Mouse (Mus musculus): ENCODE results near the gene 4930519P11Rik.

4930519P11Rik gene

GRCm38 (mm10) chr2:154613118-154614115 is at the start of gene 4930519P11Rik, which contains the start of gene Zfp341:
4930519P11Rik (minus strand) TSS chr2:154613437.
Zfp341 (plus strand) TSS chr2:154613297.
- peak; percentile 93 for DNase-seq (ENCODE audit: low read depth, low spot score)

- DNase-seq (ENCODE audit: low read depth, low spot score), result no peak
Measured at GRCm38 (mm10) chr2:154659531-154660074, 46.4 kb upstream of the 4930519P11Rik start.

GRCm38 (mm10) chr2:154659070-154659469 is 45.8 kb upstream of the 4930519P11Rik start:
- no peak for DNase-seq (ENCODE audit: low read depth, low spot score)

GRCm38 (mm10) chr2:154657486-154658237 is 44.4 kb upstream of the 4930519P11Rik start:
- DNase-seq (ENCODE audit: low read depth, low spot score), result peak; percentile 22

- DNase-seq (ENCODE audit: low read depth, low spot score), result peak; percentile 97
Measured at GRCm38 (mm10) chr2:154656710-154657485, 43.7 kb upstream of the 4930519P11Rik start.

- DNase-seq (ENCODE audit: low read depth, low spot score), result no peak
Measured at GRCm38 (mm10) chr2:154655878-154656414, 42.7 kb upstream of the 4930519P11Rik start.

GRCm38 (mm10) chr2:154654976-154655375 is 41.7 kb upstream of the 4930519P11Rik start:
- no peak for DNase-seq (ENCODE audit: low read depth, low spot score)

- DNase-seq (ENCODE audit: low read depth, low spot score), result no peak
Measured at GRCm38 (mm10) chr2:154651363-154651762, 38.1 kb upstream of the 4930519P11Rik start, which contains the start of gene Chmp4b. Chmp4b (plus strand) TSS chr2:154651705.

- DNase-seq (ENCODE audit: low read depth, low spot score), result no peak
Measured at GRCm38 (mm10) chr2:154650404-154650803, 37.2 kb upstream of the 4930519P11Rik start.

GRCm38 (mm10) chr2:154648086-154648485 is 34.8 kb upstream of the 4930519P11Rik start:
- peak; percentile 77 for DNase-seq (ENCODE audit: low read depth, low spot score)

- peak; percentile 17 for DNase-seq (ENCODE audit: low read depth, low spot score)
Measured at GRCm38 (mm10) chr2:154646634-154647033, 33.4 kb upstream of the 4930519P11Rik start.

- no peak for DNase-seq (ENCODE audit: low read depth, low spot score)
Measured at GRCm38 (mm10) chr2:154642712-154643385, 29.6 kb upstream of the 4930519P11Rik start.

- DNase-seq (ENCODE audit: low read depth, low spot score), result no peak
Measured at GRCm38 (mm10) chr2:154642005-154642459, 28.8 kb upstream of the 4930519P11Rik start.

GRCm38 (mm10) chr2:154641176-154641575 is 27.9 kb upstream of the 4930519P11Rik start:
- no peak for DNase-seq (ENCODE audit: low read depth, low spot score)

- no peak for DNase-seq (ENCODE audit: low read depth, low spot score)
Measured at GRCm38 (mm10) chr2:154639115-154639514, 25.9 kb upstream of the 4930519P11Rik start.

- no peak for DNase-seq (ENCODE audit: low read depth, low spot score)
Measured at GRCm38 (mm10) chr2:154638521-154638920, 25.3 kb upstream of the 4930519P11Rik start.

GRCm38 (mm10) chr2:154635826-154636225 is 22.6 kb upstream of the 4930519P11Rik start:
- DNase-seq (ENCODE audit: low read depth, low spot score), result no peak

GRCm38 (mm10) chr2:154633876-154634644 is 20.8 kb upstream of the 4930519P11Rik start:
- DNase-seq (ENCODE audit: low read depth, low spot score), result no peak

- DNase-seq (ENCODE audit: low read depth, low spot score), result no peak
Measured at GRCm38 (mm10) chr2:154633039-154633742, 20.0 kb upstream of the 4930519P11Rik start.

All from mesoderm, embryonic 11.5 days (tissue).